Mouse (Mus musculus) stomach, embryonic 14.5 days (tissue): ENCODE results near the gene Nfatc3. TPM values are rescaled to one million over a fixed set of nuclear protein-coding genes. Genes with fewer than 3 reads are reported as not detected.
A peak's percentile ranks its signal among the peaks of the same experiment; 100 is the strongest.

ENCODE experiments used
- ATAC-seq: fragments of 200-750 bp; cut with Nextera tagmentation; 2 replicates; pipeline ENCODE4 v1.8.0; 2017; ENCODE audit warnings: low read depth, moderate TSS enrichment; ENCODE audit not compliant: insufficient number of reproducible peaks, insufficient read depth, low FRiP score
- H3K27ac ChIP-seq: fragments of 300-500 bp; sonication (generic); 2 replicates; pipeline ENCODE4 v1.5.1; 2014; ENCODE audit warnings: mild to moderate bottlenecking, low read length, moderate library complexity, mixed read lengths
- H3K27me3 ChIP-seq: fragments of 300-500 bp; sonication (generic); 2 replicates; pipeline ENCODE4 v1.6.1; 2014; ENCODE audit warnings: low read length, control low read depth, mixed read lengths; ENCODE audit not compliant: control insufficient read depth, insufficient read depth
- H3K36me3 ChIP-seq: fragments of 300-500 bp; sonication (generic); 2 replicates; pipeline ENCODE4 v1.6.1; 2014; ENCODE audit warnings: mild to moderate bottlenecking, control low read depth, low read length, moderate library complexity, mixed read lengths; ENCODE audit not compliant: control insufficient read depth, insufficient read depth
- H3K4me1 ChIP-seq: fragments of 300-500 bp; sonication (generic); 2 replicates; pipeline ENCODE4 v1.6.1; 2014; ENCODE audit warnings: low read length, control low read depth, mixed read lengths; ENCODE audit not compliant: control insufficient read depth, insufficient read depth
- H3K4me2 ChIP-seq: fragments of 300-500 bp; sonication (generic); replicated peaks from 2 replicates; pipeline ENCODE4 v1.6.1; 2014; ENCODE audit warnings: low read depth, low read length, control low read depth
- H3K4me3 ChIP-seq: fragments of 300-500 bp; sonication (generic); 2 replicates; pipeline ENCODE4 v1.5.1; 2014; ENCODE audit warnings: low read depth, low read length, control low read depth
- H3K9ac ChIP-seq: fragments of 300-500 bp; sonication (generic); replicated peaks from 2 replicates; pipeline ENCODE4 v1.6.1; 2014; ENCODE audit warnings: low read depth, mild to moderate bottlenecking, control low read depth, low read length, moderate library complexity, mixed read lengths
- H3K9me3 ChIP-seq: fragments of 300-500 bp; sonication (generic); 2 replicates; pipeline ENCODE4 v1.6.1; 2016; ENCODE audit warnings: low read depth, low read length, control low read depth; ENCODE audit not compliant: control insufficient read depth
- WGBS: fragments of 180-500 bp; shearing (Covaris S2); extraction: QIAGEN DNeasy Blood & Tissue Kit; methylation state at CpG from one replicate; pipeline ENCODE4 v1.1.7; 2014; 5-methylcytosine and 5-hydroxymethylcytosine counted together
- polyA plus RNA-seq: library from polyadenylated mRNA; unstranded; fragments of >200 nt; fragmentation: Nextera tagmentation; extraction: Ambion mirVana; gene quantifications from 2 replicates; pipeline ENCODE4 v1.2.1, GENCODE M21; 2014

Gene Nfatc3
- polyA plus RNA-seq, 1 experiment from 2014 or later, result 10.5 TPM

- Histone ChIP-seq H3K9me3 (no peaks in the 10 kb centered on the region), H3K36me3 (peaks cover 23% of the 10 kb centered on the region), H3K4me1 (no peaks in the 10 kb centered on the region), H3K27me3 (no peaks in the 10 kb centered on the region), H3K4me3 (no peak overlapping the region), H3K9ac (no peak overlapping the region), H3K27ac (no peak overlapping the region), H3K4me2 (no peak overlapping the region)
- 85% methylated on average over 9 of the region's 9 CpGs for WGBS
- ATAC-seq, result no peak
These were observed 104.6 kb downstream of the Nfatc3 start for GRCm38 (mm10) chr8:106163251-106163650.

GRCm38 (mm10) chr8:106165460-106165859, 106.8 kb downstream of the Nfatc3 start:
- Histone ChIP-seq H3K4me1 (peaks cover 3% of the 10 kb centered on the region; the same call in 1 of the 2 replicates), H3K9ac (no peak overlapping the region), H3K4me2 (no peak overlapping the region), H3K4me3 (no peak overlapping the region), H3K36me3 (peaks cover 21% of the 10 kb centered on the region), H3K9me3 (no peaks in the 10 kb centered on the region), H3K27me3 (no peaks in the 10 kb centered on the region), H3K27ac (no peak overlapping the region)
- WGBS, result 42% methylated on average over 4 of the region's 4 CpGs
- ATAC-seq, result no peak

- H3K36me3 ChIP-seq, result peaks cover 6% of the 10 kb centered on the region; the same call in 1 of the 2 replicates
- H3K27me3 ChIP-seq, result no peaks in the 10 kb centered on the region
- peak; percentile 84 for ATAC-seq
- under 1% methylated on average over 59 of the region's 59 CpGs for WGBS
- H3K4me2 ChIP-seq, result peak within 1 kb of the TSS; percentile 82
- peaks cover 3% of the 10 kb centered on the region; the same call in 1 of the 2 replicates for H3K4me1 ChIP-seq
- no peaks in the 10 kb centered on the region for H3K9me3 ChIP-seq
- H3K27ac ChIP-seq, result peak within 1 kb of the TSS; percentile 66
- peak within 1 kb of the TSS; percentile 72 for H3K9ac ChIP-seq
- peak within 1 kb of the TSS; percentile 77 for H3K4me3 ChIP-seq
These were observed 109.8 kb downstream of the Nfatc3 start, which contains the start of gene Slc7a6 for GRCm38 (mm10) chr8:106168356-106169016. TSS of gene Slc7a6 (plus strand) at chr8:106168857.

- peak overlapping the region; percentile 66 for H3K27ac ChIP-seq
- peaks cover 3% of the 10 kb centered on the region; the same call in 1 of the 2 replicates for H3K4me1 ChIP-seq
- H3K9me3 ChIP-seq, result no peaks in the 10 kb centered on the region
- peak overlapping the region; percentile 72 for H3K9ac ChIP-seq
- peak overlapping the region; percentile 82 for H3K4me2 ChIP-seq
- under 1% methylated on average over 54 of the region's 54 CpGs for WGBS
- peak; percentile 63 for ATAC-seq
- H3K36me3 ChIP-seq, result peaks cover 2% of the 10 kb centered on the region; the same call in 1 of the 2 replicates
- peak overlapping the region; percentile 77 for H3K4me3 ChIP-seq
- no peaks in the 10 kb centered on the region for H3K27me3 ChIP-seq
These were observed 110.6 kb downstream of the Nfatc3 start for GRCm38 (mm10) chr8:106169017-106169933.

- Histone ChIP-seq H3K9me3 (no peaks in the 10 kb centered on the region), H3K4me2 (peak overlapping the region; percentile 82), H3K4me1 (peaks cover 3% of the 10 kb centered on the region; the same call in 1 of the 2 replicates), H3K9ac (0 out of 2 replicates have a peak overlapping the region, but pooled peaks have one; percentile 72), H3K36me3 (no peaks in the 10 kb centered on the region), H3K27ac (no peak overlapping the region), H3K4me3 (peak overlapping the region; percentile 77), H3K27me3 (no peaks in the 10 kb centered on the region)
- ATAC-seq, result no peak
- WGBS, result 32% methylated on average over 6 of the region's 6 CpGs
These were observed 111.4 kb downstream of the Nfatc3 start for GRCm38 (mm10) chr8:106169934-106170480.

GRCm38 (mm10) chr8:106173566-106173965, 114.9 kb downstream of the Nfatc3 start:
- no peak overlapping the region for H3K9ac ChIP-seq
- no peaks in the 10 kb centered on the region for H3K9me3 ChIP-seq
- H3K4me3 ChIP-seq, result no peak overlapping the region
- no peaks in the 10 kb centered on the region for H3K27me3 ChIP-seq
- no peak for ATAC-seq
- H3K27ac ChIP-seq, result no peak overlapping the region
- H3K4me1 ChIP-seq, result peaks cover 15% of the 10 kb centered on the region; the same call in 1 of the 2 replicates
- no peak overlapping the region for H3K4me2 ChIP-seq
- H3K36me3 ChIP-seq, result no peaks in the 10 kb centered on the region
- WGBS, result 87% methylated on average over 3 of the region's 3 CpGs

- no peaks in the 10 kb centered on the region for H3K27me3 ChIP-seq
- no peak overlapping the region for H3K27ac ChIP-seq
- ATAC-seq, result no peak
- peaks cover 13% of the 10 kb centered on the region; the same call in 1 of the 2 replicates for H3K4me1 ChIP-seq
- no peaks in the 10 kb centered on the region for H3K9me3 ChIP-seq
- WGBS, result 15% methylated on average over 1 of the region's 1 CpGs
- no peak overlapping the region for H3K4me2 ChIP-seq
- no peak overlapping the region for H3K9ac ChIP-seq
- no peak overlapping the region for H3K4me3 ChIP-seq
- peaks cover 3% of the 10 kb centered on the region; the same call in 1 of the 2 replicates for H3K36me3 ChIP-seq
These were observed 118.3 kb downstream of the Nfatc3 start for GRCm38 (mm10) chr8:106176891-106177290.

- Histone ChIP-seq H3K36me3 (peaks cover 3% of the 10 kb centered on the region; the same call in 1 of the 2 replicates), H3K9me3 (no peaks in the 10 kb centered on the region), H3K27me3 (no peaks in the 10 kb centered on the region), H3K27ac (no peak overlapping the region), H3K4me3 (no peak overlapping the region), H3K4me1 (peaks cover 13% of the 10 kb centered on the region; the same call in 1 of the 2 replicates), H3K4me2 (no peak overlapping the region), H3K9ac (no peak overlapping the region)
- WGBS, result 64% methylated on average over 1 of the region's 1 CpGs
- no peak for ATAC-seq
These were observed 119.0 kb downstream of the Nfatc3 start for GRCm38 (mm10) chr8:106177594-106177993.
